Mouse (Mus musculus) lung, postnatal 14 days (tissue): ENCODE results near the gene Ift122.

Experiments used
- DNase-seq: peaks from one replicate; pipeline ENCODE4 v3.0.0; 2021

The Ift122 gene

GRCm38 (mm10) chr6:115892363-115892762, 39.1 kb downstream of the Ift122 start:
- no peak for DNase-seq

GRCm38 (mm10) chr6:115896346-115896745, 43.1 kb downstream of the Ift122 start:
- DNase-seq = no peak

DNA sequence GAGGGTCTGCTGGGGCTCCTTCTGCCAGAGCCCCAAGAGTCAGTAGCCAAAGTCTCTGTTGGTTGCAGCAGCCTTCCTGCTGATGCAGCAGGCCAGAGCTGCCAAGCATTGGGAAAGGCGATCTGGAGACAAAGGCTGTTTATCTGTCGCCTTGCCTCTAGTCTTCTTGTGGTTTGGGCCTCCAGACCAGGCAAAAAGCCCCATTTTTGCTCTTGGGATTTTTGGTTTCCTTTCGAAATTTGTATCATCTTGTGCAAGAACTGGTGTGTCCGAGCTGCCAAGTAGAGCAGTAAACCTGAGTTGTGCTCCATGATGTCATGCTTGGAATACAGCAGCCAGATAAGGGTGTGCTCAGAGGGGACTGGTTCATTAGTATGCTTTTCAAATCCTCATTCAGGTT, 43.8 kb downstream of the Ift122 start:
- peak; percentile 42 for DNase-seq

DNA sequence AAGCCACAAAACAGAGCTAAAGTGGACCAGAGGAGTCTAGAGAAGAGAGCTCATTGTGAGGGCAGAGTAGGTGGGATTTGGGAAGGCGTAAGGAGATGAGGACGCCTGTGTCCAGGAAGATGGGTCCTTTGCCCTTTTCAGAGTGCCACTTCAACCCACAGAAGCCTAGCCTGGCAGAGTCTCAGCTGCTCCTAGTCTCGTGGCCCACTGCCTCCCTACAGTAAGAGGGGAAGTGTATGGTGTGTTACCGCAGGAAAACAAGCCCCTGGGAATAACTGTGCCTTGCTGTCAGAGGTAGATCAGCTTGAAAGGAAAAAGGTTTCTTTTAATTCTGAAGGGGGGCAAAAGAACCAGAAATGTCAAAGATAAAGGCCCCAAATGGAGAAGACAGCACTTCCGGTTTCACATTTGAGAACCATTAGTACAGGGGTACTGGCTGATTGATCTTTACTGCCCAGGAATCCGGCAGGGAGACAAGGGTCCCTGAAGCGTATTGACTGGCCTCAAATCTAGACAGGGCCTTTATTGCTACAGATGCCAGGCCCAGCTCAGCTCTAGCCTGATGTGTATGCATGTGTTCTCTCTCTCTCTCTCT, 44.8 kb downstream of the Ift122 start:
- DNase-seq = no peak

DNA sequence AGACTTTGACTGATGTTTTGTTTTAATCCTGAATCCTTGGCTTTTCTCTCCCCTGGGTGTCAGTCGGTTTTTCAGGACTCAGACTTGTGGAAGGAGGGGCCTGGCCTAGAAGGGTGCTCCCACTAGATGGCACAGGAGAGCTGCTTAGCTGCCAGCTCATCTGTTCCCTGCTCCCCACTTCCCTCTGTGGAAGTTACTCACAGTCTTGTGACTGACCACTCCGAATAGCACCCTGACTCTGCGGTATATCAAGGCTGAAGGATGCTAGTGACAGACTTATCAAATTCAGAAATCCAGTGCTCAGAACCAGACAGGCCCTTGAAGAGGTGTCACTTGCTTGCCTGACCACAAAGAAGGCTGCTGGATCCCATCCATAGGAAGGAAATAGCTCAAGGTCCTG, 47.8 kb downstream of the Ift122 start:
- DNase-seq = peak; percentile 88

GRCm38 (mm10) chr6:115901489-115901931, 48.2 kb downstream of the Ift122 start:
- DNase-seq = no peak

DNA sequence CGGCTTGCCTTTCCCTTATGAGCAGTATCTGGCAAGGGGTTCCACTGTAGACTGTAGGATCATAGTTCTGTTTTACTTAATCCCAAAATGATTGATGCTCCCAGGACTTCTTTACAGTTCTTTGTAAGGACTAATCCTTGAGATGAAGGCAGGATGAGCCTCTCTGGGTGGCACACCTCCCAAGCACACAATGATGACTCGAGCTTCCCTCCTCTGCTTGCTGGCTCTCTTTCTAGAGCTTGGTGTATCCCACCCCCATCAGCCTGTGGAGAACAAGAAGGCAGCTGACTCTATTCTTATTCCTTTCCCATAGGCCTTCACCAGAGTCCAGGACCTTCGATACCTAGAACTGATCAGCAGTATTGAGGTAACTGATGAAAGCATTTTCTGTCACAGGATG, 49.3 kb downstream of the Ift122 start:
- no peak for DNase-seq

- DNase-seq = no peak
These were observed 52.3 kb downstream of the Ift122 start for GRCm38 (mm10) chr6:115905568-115905967.

DNA sequence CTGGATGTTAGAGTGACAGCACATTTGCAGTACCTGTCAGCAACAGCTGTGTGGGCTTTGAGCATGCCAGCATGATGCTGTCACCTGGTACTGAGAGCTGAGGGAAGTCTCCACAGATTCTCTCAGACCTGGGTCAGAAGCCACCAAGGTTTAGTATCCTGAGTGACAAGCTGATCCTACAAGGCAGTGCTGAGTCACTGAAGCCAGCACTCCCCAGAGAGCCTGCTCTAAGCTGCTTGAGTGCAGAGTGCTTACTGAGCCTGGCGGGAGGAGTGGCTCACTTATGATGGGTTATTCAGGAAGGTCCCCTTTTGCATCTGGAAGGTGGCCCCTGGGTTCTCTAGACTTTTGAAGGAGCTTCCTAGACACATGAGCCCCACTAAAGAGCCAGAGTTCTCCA, 53.2 kb downstream of the Ift122 start:
- DNase-seq = no peak

DNA sequence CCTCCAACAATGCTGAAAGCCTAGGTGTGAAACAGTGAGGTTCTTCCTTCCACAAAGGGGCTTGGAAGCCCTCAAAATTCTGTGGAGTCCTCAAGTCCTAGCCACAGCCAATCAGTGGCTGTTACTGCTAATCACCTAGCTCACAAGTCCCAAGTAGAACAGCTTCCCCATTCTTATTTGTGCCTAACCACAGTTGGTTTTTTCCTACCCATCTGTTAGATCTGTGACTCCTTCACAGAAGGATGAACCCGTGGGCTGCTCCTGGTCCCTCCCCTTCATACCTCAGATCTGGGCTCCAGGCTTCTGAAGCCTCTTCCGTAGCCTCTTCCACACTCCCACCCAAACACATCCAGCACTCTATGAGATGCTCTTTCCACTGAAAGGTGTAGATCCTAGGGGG, 53.6 kb downstream of the Ift122 start:
- DNase-seq = no peak

DNA sequence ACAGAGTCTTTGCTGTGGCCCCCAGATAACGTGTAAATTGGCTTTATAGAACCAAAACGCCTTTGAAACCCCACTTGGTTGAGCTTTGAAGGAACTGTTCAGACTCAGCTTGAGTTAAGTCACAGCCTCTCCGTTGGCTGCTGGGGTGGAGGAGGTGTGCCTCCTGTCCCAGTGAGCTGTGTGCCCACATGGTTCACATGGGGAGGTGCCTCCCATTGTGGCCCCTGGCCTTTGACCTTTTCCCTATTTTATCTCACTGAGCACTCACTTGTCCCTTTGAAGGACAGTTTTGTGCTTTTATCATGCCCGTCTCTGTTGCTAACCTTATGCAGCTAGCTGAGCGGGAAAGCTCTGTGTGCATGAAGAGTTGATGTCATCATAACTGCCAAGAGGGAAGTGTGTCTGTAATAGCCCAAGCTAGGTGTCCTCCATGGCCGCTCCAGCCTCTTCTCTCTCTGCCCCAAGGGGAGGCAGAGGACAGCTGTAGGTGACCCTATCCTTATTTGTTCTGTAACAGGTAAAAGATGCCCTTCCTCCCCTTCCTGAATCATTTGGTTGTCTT, 55.2 kb downstream of the Ift122 start:
- no peak for DNase-seq

- no peak for DNase-seq
These were observed 55.8 kb downstream of the Ift122 start for GRCm38 (mm10) chr6:115909052-115909451.

DNA sequence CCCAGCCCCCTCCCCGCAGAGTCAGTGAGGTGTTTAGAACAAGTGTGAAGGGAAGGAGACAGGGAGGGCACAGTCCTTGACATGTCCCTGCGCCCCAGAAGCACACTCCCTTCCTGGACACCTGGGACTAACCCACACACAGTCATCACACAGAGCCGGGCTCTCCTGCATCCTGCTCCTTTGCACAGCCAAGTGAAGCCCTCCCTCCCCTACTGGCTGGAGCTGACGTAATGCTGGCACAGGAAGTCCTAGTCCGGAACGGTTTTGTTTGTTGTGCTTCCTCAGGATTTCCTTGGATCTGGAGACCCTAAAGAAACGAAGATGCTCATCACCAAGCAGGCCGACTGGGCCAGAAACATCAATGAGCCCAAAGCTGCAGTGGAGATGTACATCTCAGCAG, 56.7 kb downstream of the Ift122 start:
- DNase-seq = peak; percentile 72

DNA sequence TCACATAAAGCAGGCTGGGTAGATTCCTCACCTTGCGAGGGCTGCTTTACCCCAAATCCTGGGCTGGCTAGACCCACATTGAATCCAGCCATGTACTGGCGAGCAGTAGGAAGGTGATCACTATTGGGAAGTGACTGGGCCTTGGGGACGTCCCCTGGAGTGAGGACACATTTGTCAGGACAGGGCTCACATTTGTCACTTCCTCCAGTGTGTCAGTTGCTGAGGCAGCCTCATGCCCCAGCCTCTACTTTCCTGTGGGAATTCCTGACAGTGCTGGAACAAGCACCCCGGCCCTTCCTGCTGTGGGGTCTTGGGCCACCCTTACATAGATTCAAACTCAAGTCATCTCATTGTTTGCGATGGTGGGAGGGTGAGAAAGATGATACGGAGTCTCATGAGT, 58.5 kb downstream of the Ift122 start:
- DNase-seq = no peak

- DNase-seq = no peak
These were observed 60.2 kb downstream of the Ift122 start for GRCm38 (mm10) chr6:115913482-115913881.

DNA sequence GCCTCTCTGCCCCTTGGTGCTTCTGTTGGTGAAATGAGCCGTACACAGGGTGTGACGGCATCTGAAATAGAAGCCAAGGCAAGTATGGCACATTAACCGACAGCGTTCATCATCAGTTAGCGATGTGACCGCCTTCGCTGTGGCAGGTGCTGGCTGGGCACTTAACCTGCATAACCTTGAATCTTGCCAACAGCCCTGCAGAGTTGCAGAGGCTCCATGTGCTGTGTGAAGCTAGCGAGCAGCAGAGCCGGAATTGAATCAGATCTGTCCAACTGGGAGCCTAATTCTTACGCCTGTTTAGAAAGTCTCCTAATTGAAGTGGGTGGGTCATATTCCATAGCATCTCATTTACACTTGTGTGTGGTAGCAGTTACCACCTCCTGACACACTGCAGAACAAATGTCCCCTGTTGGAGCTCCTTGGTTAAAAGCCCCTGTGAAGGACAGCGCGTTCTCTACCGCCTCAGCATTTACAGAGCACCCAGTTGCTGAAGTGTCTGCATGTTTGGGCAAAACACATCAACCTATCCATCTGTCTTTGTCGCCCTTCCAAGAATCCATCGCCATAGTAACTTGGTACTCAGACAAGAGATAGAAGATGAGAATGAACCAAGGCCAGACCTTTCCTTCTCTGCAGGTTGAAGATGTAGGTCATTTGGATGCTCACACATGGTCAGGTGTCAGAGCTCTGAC, 61.4 kb downstream of the Ift122 start:
- no peak for DNase-seq

- no peak for DNase-seq
These were observed 62.6 kb downstream of the Ift122 start for GRCm38 (mm10) chr6:115915601-115916445.

DNA sequence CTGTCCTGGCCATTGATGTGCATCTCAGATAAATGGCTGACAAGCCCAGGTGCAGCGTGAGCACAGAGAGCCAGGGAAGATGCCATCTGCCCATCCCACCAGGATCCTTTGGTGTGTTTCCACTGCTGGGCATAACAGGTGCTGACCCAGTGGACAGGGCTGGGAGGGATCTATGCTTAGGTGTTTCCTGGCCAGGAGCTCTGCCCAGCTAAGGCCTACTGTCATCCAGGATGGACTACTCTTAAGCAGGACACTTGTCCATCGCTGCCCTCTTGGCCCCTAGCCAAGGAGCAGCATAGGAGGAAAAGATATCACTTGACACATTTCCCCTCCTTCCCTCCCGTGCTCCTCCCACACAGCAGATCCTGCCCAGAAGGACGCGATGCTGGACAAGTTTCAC, 63.3 kb downstream of the Ift122 start:
- no peak for DNase-seq

GRCm38 (mm10) chr6:115918615-115919014, 65.3 kb downstream of the Ift122 start:
- DNase-seq = no peak

DNA sequence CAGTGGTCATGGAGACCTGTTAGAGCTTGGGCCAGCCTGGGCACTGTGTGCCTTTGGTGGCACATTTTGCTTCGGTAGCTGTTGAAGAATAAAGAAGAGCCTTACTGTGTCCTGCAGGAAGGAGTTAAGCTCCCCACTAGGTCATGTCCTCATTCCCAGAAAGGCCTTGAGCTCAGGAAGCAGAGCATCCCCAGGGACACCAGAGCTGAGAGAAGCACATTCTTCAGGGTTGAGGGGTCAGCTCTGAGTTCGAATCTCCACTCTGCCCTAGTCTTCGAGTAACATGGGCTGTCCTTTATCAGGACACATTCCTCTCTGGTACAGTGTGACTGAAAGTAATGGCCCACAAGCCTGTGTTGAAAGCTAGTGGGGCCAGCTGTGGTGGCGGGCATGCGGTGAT, 66.6 kb downstream of the Ift122 start:
- no peak for DNase-seq

- DNase-seq = peak; percentile 37
These were observed 71.6 kb downstream of the Ift122 start for GRCm38 (mm10) chr6:115924829-115925228.

DNA sequence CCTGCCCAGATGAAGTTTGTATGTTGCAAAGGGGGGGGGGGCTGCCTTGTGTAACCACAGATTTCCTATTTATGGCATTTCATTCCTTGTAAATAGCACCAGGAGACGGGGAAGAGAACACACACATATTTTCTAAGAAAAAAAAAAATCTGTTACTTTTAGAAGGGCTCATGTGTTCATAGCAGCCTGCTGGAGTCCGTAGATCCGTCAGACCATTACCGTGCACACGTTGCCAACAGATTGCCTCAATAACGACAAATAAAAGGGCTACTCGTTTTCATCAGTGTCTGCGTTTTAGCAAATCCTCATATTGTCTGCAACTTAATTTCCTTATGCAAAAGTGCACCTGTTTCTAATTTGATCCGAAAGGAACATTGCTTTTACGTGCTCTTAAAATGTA, 73.1 kb downstream of the Ift122 start:
- no peak for DNase-seq
